Mouse (Mus musculus): Measurements from ENCODE around the gene 4930519P11Rik. TPM values are rescaled to one million over a fixed set of nuclear protein-coding genes. Genes with fewer than 3 reads are reported as not detected.
A peak's percentile ranks its signal among the peaks of the same experiment; 100 is the strongest.

The 4930519P11Rik gene
- 0.48 TPM in 1 of 2 replicates, not detected in the other for polyA plus RNA-seq (2015; fragmentation: Nextera tagmentation; extraction: Ambion mirVana)

- no peaks in the 10 kb centered on the region for H3K27me3 ChIP-seq (ENCODE audit: control insufficient read depth, insufficient read depth, low read depth, low read length)
- ATAC-seq (ENCODE audit: low read depth): peak; percentile 95
- peak within 1 kb of the TSS; percentile 58 for H3K4me2 ChIP-seq (ENCODE audit: low read depth, low read length)
- no peaks in the 10 kb centered on the region for H3K36me3 ChIP-seq (ENCODE audit: control insufficient read depth, insufficient read depth, low read length)
- peak within 1 kb of the TSS; percentile 88 for H3K9ac ChIP-seq (ENCODE audit: low read length)
- H3K4me3 ChIP-seq (ENCODE audit: low read length): peak within 1 kb of the TSS; percentile 66
- H3K27ac ChIP-seq (ENCODE audit: low read length): peak within 1 kb of the TSS; percentile 98
- peaks cover 14% of the 10 kb centered on the region; the same call in 1 of the 2 replicates for H3K4me1 ChIP-seq (replicated peaks; ENCODE audit: control insufficient read depth, insufficient read depth, low read length)
- no peaks in the 10 kb centered on the region for H3K9me3 ChIP-seq (ENCODE audit: control insufficient read depth, low read length)
- under 1% methylated on average over 88 of the region's 98 CpGs for WGBS
Measured at GRCm38 (mm10) chr2:154613118-154614115, at the start of gene 4930519P11Rik, which contains the start of gene Zfp341. TSS of gene 4930519P11Rik (minus strand) at chr2:154613437. TSS of gene Zfp341 (plus strand) at chr2:154613297.

GRCm38 (mm10) chr2:154659531-154660074 lies 46.4 kb upstream of the 4930519P11Rik start:
- Histone ChIP-seq H3K27me3 (ENCODE audit: control insufficient read depth, insufficient read depth, low read depth, low read length) (no peaks in the 10 kb centered on the region), H3K4me2 (ENCODE audit: low read depth, low read length) (no peak overlapping the region; the same call in 1 of the 2 replicates), H3K9me3 (ENCODE audit: control insufficient read depth, low read length) (no peaks in the 10 kb centered on the region), H3K27ac (ENCODE audit: low read length) (no peak overlapping the region), H3K36me3 (ENCODE audit: control insufficient read depth, insufficient read depth, low read length) (peaks cover 6% of the 10 kb centered on the region; the same call in 1 of the 2 replicates), H3K4me3 (ENCODE audit: low read length) (no peak overlapping the region), H3K9ac (ENCODE audit: low read length) (peak overlapping the region; percentile 43; the same call in 1 of the 2 replicates), H3K4me1 (replicated peaks; ENCODE audit: control insufficient read depth, insufficient read depth, low read length) (peaks cover 18% of the 10 kb centered on the region)
- 81% methylated on average over 5 of the region's 5 CpGs for WGBS
- no peak for ATAC-seq (ENCODE audit: low read depth)

DNA sequence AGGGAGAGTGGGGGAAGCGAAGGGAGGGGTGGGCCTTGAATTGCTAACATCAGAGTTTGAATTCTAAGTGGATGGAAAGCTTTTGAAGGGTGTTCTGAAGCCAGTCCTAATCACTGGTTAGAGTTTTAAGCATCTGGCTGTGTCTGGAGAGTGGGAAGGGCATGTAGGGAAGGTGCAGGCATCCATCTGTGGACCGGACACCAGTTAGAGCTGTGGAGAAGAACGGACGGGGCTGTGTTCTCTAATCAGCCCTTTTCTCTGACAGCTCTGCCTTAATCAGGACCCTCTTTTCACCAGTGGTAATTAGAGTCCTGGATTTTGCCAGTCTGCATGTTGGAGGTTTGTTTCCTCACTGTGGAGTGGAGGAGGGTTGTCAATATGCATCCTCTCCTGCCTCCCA lies 45.8 kb upstream of the 4930519P11Rik start:
- Histone ChIP-seq H3K9ac (ENCODE audit: low read length) (peak overlapping the region; percentile 43; the same call in 1 of the 2 replicates), H3K36me3 (ENCODE audit: control insufficient read depth, insufficient read depth, low read length) (peaks cover 6% of the 10 kb centered on the region; the same call in 1 of the 2 replicates), H3K4me1 (replicated peaks; ENCODE audit: control insufficient read depth, insufficient read depth, low read length) (peaks cover 18% of the 10 kb centered on the region), H3K27me3 (ENCODE audit: control insufficient read depth, insufficient read depth, low read depth, low read length) (no peaks in the 10 kb centered on the region), H3K4me2 (ENCODE audit: low read depth, low read length) (peak overlapping the region; percentile 82), H3K4me3 (ENCODE audit: low read length) (no peak overlapping the region), H3K9me3 (ENCODE audit: control insufficient read depth, low read length) (no peaks in the 10 kb centered on the region), H3K27ac (ENCODE audit: low read length) (no peak overlapping the region)
- no peak for ATAC-seq (ENCODE audit: low read depth)
- 72% methylated on average over 4 of the region's 4 CpGs for WGBS

DNA sequence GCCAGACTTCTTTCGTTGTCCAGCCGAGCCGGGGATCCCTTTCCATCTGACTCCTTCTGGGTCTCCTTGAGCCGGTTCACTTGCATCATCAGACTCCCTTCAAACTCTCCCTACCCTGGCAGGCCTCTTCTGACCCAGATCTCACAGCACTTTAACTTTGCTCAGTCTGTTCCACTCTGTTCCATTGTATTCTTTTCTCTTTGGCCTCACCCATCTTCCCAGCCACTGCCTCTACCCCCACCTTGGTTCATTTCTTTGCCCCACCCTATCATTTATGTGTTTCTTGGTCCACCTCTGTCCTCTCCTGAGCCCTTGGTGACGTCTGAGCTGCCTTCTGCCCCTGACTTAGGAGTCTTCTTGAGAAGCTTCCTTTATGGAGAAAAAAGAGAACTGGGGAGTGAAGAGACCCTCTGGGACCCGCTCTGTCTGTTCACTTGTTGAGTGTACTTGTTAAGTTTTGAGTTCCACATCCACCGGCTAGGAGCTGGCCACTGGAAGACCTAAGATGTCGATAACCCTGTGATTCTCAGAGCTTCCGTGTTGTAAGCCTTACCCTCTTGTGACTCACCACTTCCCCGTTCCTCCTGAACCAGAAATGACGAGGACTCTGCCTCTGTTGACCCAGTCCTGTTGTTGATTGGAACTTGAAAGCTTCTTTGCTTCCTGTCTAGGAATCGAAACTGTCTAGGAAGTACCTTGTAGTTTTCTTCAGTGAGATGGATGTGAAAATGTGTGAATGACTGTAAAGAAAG lies 44.4 kb upstream of the 4930519P11Rik start:
- no peaks in the 10 kb centered on the region for H3K9me3 ChIP-seq (ENCODE audit: control insufficient read depth, low read length)
- H3K4me2 ChIP-seq (ENCODE audit: low read depth, low read length): peak overlapping the region; percentile 82
- peak overlapping the region; percentile 87 for H3K4me3 ChIP-seq (ENCODE audit: low read length)
- peak overlapping the region; percentile 98 for H3K9ac ChIP-seq (ENCODE audit: low read length)
- H3K36me3 ChIP-seq (ENCODE audit: control insufficient read depth, insufficient read depth, low read length): peaks cover 6% of the 10 kb centered on the region; the same call in 1 of the 2 replicates
- 1% methylated on average over 12 of the region's 12 CpGs for WGBS
- peak overlapping the region; percentile 91 for H3K27ac ChIP-seq (ENCODE audit: low read length)
- no peaks in the 10 kb centered on the region for H3K27me3 ChIP-seq (ENCODE audit: control insufficient read depth, insufficient read depth, low read depth, low read length)
- H3K4me1 ChIP-seq (replicated peaks; ENCODE audit: control insufficient read depth, insufficient read depth, low read length): peaks cover 18% of the 10 kb centered on the region
- ATAC-seq (ENCODE audit: low read depth): peak; percentile 18

GRCm38 (mm10) chr2:154656710-154657485 lies 43.7 kb upstream of the 4930519P11Rik start:
- peaks cover 6% of the 10 kb centered on the region; the same call in 1 of the 2 replicates for H3K36me3 ChIP-seq (ENCODE audit: control insufficient read depth, insufficient read depth, low read length)
- peak overlapping the region; percentile 98 for H3K9ac ChIP-seq (ENCODE audit: low read length)
- peak overlapping the region; percentile 91 for H3K27ac ChIP-seq (ENCODE audit: low read length)
- H3K4me3 ChIP-seq (ENCODE audit: low read length): peak overlapping the region; percentile 87
- H3K27me3 ChIP-seq (ENCODE audit: control insufficient read depth, insufficient read depth, low read depth, low read length): no peaks in the 10 kb centered on the region
- H3K9me3 ChIP-seq (ENCODE audit: control insufficient read depth, low read length): no peaks in the 10 kb centered on the region
- peaks cover 18% of the 10 kb centered on the region for H3K4me1 ChIP-seq (replicated peaks; ENCODE audit: control insufficient read depth, insufficient read depth, low read length)
- H3K4me2 ChIP-seq (ENCODE audit: low read depth, low read length): peak overlapping the region; percentile 82
- WGBS: under 1% methylated on average over 58 of the region's 67 CpGs
- peak; percentile 99 for ATAC-seq (ENCODE audit: low read depth)

DNA sequence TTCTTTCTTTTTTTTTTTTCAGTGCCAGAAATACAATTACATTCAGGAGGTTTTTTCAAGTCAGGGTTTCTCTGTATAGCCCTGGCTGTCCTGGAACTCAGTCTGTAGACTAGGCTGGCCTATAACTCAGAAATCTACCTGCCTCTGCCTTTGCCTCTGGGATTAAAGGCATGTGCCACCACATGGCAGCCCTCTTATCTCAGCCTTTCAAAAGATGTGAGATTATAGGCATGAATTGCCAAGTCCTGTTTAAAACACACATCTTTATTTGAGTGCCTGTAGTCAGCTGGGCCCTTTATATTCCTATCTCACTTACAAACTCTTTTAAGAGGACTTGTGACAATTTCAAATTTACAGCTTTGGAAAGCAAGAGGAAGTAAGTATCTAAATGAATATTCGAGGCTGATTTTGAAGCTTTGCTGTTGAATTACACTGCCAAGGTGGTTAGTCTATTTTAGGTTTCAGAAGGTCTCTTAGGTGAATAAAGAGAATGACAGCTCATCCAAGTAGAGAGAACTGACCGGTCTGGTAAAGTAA lies 42.7 kb upstream of the 4930519P11Rik start:
- H3K9ac ChIP-seq (ENCODE audit: low read length): peak overlapping the region; percentile 56
- WGBS: 68% methylated on average over 2 of the region's 2 CpGs
- H3K4me2 ChIP-seq (ENCODE audit: low read depth, low read length): peak overlapping the region; percentile 55; the same call in 1 of the 2 replicates
- peak overlapping the region; percentile 40; the same call in 1 of the 2 replicates for H3K27ac ChIP-seq (ENCODE audit: low read length)
- no peaks in the 10 kb centered on the region for H3K27me3 ChIP-seq (ENCODE audit: control insufficient read depth, insufficient read depth, low read depth, low read length)
- no peaks in the 10 kb centered on the region for H3K9me3 ChIP-seq (ENCODE audit: control insufficient read depth, low read length)
- no peak for ATAC-seq (ENCODE audit: low read depth)
- peaks cover 2% of the 10 kb centered on the region; the same call in 1 of the 2 replicates for H3K36me3 ChIP-seq (ENCODE audit: control insufficient read depth, insufficient read depth, low read length)
- H3K4me1 ChIP-seq (replicated peaks; ENCODE audit: control insufficient read depth, insufficient read depth, low read length): peaks cover 18% of the 10 kb centered on the region
- H3K4me3 ChIP-seq (ENCODE audit: low read length): peak overlapping the region; percentile 87; the same call in 1 of the 2 replicates

GRCm38 (mm10) chr2:154654976-154655375 lies 41.7 kb upstream of the 4930519P11Rik start:
- Histone ChIP-seq H3K27me3 (ENCODE audit: control insufficient read depth, insufficient read depth, low read depth, low read length) (no peaks in the 10 kb centered on the region), H3K36me3 (ENCODE audit: control insufficient read depth, insufficient read depth, low read length) (no peaks in the 10 kb centered on the region), H3K4me2 (ENCODE audit: low read depth, low read length) (no peak overlapping the region), H3K4me3 (ENCODE audit: low read length) (no peak overlapping the region), H3K9ac (ENCODE audit: low read length) (no peak overlapping the region), H3K9me3 (ENCODE audit: control insufficient read depth, low read length) (no peaks in the 10 kb centered on the region), H3K27ac (ENCODE audit: low read length) (no peak overlapping the region), H3K4me1 (replicated peaks; ENCODE audit: control insufficient read depth, insufficient read depth, low read length) (peaks cover 18% of the 10 kb centered on the region)
- 89% methylated on average over 12 of the region's 12 CpGs for WGBS
- ATAC-seq (ENCODE audit: low read depth): no peak

- 33% methylated on average over 8 of the region's 8 CpGs for whole genome bisulfite sequencing
- no peaks in the 10 kb centered on the region for H3K27me3 ChIP-seq (ENCODE audit: control insufficient read depth, insufficient read depth, low read depth, low read length)
- H3K4me1 ChIP-seq (replicated peaks; ENCODE audit: control insufficient read depth, insufficient read depth, low read length): 0 out of 2 replicates have a peak, but pooled peaks cover 3% of the 10 kb centered on the region
- H3K9ac ChIP-seq (ENCODE audit: low read length): peak within 1 kb of the TSS; percentile 55
- ATAC-seq (ENCODE audit: low read depth): peak; percentile 78
- peak within 1 kb of the TSS; percentile 43 for H3K4me2 ChIP-seq (ENCODE audit: low read depth, low read length)
- no peaks in the 10 kb centered on the region for H3K9me3 ChIP-seq (ENCODE audit: control insufficient read depth, low read length)
- H3K4me3 ChIP-seq (ENCODE audit: low read length): no peak within 1 kb of the TSS
- H3K36me3 ChIP-seq (ENCODE audit: control insufficient read depth, insufficient read depth, low read length): no peaks in the 10 kb centered on the region
- H3K27ac ChIP-seq (ENCODE audit: low read length): peak within 1 kb of the TSS; percentile 93
Measured at GRCm38 (mm10) chr2:154651363-154651762, 38.1 kb upstream of the 4930519P11Rik start, which contains the start of gene Chmp4b. TSS of gene Chmp4b (plus strand) at chr2:154651705.

All from lung, embryonic 16.5 days (tissue).